Mouse (Mus musculus) layer of hippocampus, adult 18-20 months (tissue): ENCODE data around the gene Ppara. TPM values are rescaled to one million over a fixed set of nuclear protein-coding genes. Genes with fewer than 3 reads are reported as not detected.
"Not testable (repeated sequence)": the region's sequence is repeated elsewhere in the genome, so short reads cannot be mapped to it uniquely, and the experiment has no call there.

Experiments used
- DNase-seq, 2 experiments: peaks; one replicate each; pipeline ENCODE4 v3.0.0; 2022; ENCODE audit warnings: low spot score in 2 of 2
- total RNA-seq, 2 experiments: library from RNA; stranded (reverse); gene quantifications; 2 replicates each; pipeline ENCODE4 v1.2.3; 2021

Ppara gene
- total RNA-seq, 2 experiments from 2014 or later, result 2.9 to 3.4 TPM

DNA sequence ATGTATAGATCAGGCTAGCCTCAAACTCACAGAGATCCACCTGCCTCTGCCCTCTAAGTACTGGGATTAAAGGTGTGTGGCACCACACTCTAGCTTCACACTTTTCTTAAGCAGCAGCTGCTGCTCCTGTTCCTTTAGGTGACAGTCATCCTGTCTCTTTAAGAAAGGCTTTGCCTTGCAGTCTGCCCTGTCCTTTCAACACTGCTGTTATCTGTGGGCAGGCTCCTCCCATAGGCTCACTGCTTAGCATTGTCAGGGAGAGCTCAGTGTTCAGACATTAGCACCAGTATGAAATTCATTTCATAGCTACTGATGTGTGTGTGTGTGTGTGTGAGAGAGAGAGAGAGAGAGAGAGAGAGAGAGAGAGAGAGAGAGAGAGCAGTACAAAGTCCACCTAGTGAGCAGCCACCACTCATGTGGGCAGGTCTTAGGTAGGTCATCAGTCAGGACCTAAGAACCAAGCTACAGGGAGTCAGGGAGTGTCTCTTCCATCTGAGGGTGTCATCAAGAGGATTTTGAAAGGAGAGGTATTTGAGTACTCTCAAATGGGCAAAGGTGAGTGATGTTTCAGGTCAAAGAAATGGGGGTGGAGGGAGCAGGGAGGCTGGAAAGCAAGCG is 19.4 kb downstream of the Ppara start:
- no peak for DNase-seq

DNA sequence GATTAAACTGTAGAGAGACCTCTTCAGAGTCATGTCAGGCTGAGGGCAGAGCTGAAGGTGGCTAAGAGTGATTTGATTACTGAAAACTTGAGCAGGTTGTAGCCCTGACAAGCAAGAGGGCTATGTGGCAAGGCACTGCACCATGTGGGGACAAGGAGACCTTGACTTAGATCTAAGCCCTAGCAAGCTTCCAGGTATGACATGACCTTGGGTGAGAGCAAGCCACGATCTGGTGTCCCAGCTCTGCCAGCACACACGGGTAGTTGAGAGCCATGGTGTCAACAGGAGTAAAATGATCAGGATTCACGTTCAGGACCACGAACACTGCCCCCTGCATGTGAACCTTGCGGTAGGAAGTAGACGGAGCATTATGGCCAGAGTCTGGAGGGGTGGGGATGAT is 20.4 kb downstream of the Ppara start:
- no peak for DNase-seq

- no peak for DNase-seq
Measured at GRCm38 (mm10) chr15:85756611-85757010, 21.8 kb downstream of the Ppara start.

- no peak for DNase-seq
Measured at GRCm38 (mm10) chr15:85757768-85758167, 23.0 kb downstream of the Ppara start.

DNA sequence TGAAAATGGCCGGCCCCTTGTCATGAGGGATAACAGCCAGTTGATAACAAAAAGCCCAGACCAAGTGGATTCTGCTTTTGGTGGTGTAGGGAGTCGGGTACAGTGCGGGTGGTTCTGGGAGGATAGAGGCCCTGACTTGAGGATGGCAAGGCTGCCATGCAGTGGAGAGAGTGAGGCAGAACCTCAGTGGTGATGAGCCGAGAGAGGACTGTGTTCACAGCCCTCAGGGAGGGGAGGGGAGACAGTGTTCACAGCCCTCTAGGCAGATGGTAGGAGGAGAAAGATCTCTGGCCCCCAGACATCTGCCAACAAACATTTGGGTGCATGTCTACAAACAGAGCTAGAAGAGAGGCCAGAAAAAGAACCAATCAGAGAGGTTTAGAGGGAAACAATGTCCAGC is 28.0 kb downstream of the Ppara start:
- no peak for DNase-seq

DNA sequence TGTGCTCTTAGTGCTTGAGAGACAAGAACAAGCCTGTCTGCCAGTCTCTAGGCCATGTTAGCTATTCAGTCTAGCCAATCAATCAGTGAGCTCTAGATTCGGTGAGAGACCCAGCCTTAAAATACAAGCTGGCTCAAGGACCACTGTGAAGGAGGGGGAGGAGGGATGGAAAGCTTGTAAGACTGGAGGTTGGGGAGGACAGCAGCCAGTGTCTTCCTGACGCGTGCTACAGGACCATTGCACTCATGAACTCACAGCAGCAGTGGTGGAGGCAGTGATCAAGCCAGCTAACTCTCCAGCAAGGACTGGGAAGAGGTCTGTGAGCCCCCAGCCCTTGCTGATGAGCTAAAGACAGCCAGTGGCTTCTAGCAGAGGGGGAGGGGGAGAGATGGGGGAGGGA is 30.2 kb downstream of the Ppara start:
- no peak for DNase-seq

DNA sequence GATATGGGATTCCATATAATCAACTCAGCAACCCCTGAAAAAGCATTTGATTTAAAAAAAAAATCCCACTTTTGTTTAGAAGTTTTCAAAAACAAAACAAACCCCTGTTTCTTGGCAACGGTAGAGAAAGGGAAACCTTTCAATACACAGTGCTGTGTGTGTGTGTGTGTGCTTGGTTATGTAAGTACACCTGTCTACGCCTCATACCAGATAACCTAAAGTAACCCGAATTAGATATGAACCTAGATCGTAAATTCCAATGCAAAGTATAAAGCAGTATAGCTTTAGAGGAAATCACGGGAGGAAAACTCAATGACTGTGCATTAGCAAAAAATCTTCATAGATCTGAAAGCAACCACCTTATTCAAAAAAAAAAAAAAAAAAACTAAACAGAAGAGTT is 31.9 kb downstream of the Ppara start:
- no peak for DNase-seq

- no peak for DNase-seq
Measured at GRCm38 (mm10) chr15:85768991-85769390, 34.2 kb downstream of the Ppara start.

GRCm38 (mm10) chr15:85771306-85772121 is 36.7 kb downstream of the Ppara start:
- no peak for DNase-seq

- DNase-seq, result peak in 1 of 2 experiments; percentile 5
Measured at GRCm38 (mm10) chr15:85772146-85772740, 37.5 kb downstream of the Ppara start.

DNA sequence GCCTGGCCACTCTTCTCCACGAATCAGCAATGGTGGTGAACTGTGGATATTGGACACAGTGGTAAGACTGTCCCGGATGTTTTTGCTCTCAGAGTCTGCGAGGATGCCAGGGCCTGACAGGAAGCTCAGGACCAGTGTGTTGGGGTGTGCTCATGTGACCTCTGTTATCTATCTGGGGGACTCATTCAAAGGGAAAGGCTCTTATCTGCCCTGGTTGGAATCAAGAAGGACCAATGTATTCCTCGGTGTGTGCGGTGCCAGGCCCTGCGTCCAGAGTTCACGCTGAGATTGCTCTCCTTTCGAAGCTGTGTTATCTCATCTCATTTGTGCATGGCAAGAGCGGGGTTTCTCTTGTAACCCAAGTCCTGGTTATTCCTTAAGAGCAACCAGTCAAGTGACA is 39.6 kb downstream of the Ppara start:
- DNase-seq, result no peak

GRCm38 (mm10) chr15:85775001-85775400 is 40.2 kb downstream of the Ppara start:
- peak in 1 of 2 experiments; percentile 63 for DNase-seq

DNA sequence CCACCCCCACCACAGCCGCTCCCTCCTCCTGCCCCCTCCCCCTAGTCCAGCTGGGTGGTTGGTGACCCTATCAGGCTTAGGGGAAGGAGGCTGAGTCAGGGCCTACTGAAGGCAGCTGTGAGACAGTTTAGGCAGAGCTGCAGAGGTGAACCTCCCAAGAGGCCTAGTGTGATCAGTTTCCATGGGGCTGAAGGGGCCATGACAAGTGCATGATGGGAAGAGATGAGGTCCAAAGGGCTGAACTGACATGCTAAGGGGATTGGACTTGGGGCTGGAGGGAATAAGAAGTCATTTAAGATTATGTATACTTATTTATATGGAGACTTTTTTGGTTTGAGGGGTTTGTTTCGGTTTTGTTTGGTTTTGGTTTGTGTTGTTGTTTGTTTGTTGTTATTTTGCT is 41.5 kb downstream of the Ppara start:
- DNase-seq, result no peak

DNA sequence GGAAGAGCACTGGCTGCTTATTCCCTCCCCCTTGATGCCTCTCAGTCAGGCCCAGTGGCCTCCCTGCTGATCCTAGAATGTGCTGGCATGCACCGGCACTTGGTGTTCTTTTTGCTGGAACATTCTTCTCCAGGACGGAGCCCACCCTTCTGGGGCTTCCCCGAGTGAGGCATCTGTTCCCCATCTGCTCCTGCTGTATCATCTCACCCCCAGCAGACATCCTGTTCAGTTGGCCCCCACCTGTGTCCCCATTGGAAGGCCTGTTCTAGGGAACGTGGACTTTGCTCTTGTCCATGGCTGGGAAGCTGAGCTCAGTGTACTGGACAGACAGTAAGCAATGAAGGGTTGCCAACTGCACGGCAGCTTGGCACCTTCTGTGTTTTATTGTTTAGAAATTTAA is 42.0 kb downstream of the Ppara start:
- peak; percentile 29 to 71 for DNase-seq

GRCm38 (mm10) chr15:85778891-85779290 is 44.1 kb downstream of the Ppara start:
- DNase-seq, result not testable (repeated sequence)

- DNase-seq, result no peak
Measured at GRCm38 (mm10) chr15:85783146-85783545, 48.4 kb downstream of the Ppara start.

DNA sequence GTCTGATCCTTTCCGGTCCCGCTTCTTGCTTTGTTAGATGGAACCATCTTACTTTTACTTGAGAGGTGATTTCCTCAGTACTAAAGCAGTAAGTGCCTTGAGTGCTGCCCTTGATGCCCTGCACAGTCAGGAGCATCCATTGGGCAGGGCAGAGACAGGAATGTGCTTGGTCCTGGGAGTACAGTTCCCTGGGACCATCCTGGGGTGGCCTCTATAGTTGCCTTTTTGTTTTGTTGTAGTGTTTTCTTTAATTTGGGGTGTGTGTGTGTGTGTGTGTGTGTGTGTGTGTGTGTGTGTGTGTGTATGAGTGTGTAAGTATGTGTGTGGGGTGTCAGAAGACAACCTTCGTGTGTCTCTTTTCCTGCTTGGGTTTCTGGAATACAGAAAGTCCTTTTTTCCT is 49.6 kb downstream of the Ppara start:
- no peak for DNase-seq

DNA sequence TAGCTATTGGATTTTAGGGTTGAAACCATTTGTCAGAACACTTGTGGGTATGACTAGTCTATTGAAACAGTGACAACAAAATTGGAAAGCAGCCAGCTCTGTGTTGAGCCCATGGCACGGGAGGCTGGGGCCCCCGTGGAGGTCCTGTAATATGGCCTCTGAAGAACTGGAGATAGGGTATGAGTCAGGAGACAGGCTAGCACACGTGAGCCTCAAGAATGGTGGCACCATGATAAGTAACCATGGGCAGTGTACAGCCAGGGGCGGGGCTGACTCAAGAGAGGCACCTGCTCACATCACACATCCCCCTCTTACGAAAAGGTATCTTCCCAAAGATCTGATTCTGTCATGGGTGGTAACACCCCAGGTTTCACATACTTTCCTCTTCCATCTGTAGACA is 51.9 kb downstream of the Ppara start:
- no peak for DNase-seq

- DNase-seq, result no peak
Measured at GRCm38 (mm10) chr15:85787482-85787881, 52.7 kb downstream of the Ppara start.

DNA sequence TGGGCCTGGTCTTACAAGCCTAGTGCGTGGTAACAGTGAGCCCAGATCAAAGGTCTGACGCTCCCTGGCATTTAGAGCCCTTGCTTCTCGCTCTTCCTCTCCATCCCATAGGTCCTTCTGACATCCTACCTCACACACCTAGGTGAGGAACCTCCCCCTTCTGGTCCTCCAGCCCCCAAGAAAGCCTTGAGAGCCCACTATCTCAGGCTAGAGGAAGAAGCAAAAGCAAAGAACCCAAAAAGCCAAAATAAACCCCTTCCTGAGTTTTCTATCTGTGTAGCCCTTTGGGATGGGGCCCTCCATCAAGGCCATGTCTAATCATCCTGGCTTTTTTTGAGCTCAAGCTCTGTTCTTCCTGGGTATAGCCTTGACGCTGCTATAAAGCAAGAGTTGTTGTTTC is 53.3 kb downstream of the Ppara start:
- no peak for DNase-seq

DNA sequence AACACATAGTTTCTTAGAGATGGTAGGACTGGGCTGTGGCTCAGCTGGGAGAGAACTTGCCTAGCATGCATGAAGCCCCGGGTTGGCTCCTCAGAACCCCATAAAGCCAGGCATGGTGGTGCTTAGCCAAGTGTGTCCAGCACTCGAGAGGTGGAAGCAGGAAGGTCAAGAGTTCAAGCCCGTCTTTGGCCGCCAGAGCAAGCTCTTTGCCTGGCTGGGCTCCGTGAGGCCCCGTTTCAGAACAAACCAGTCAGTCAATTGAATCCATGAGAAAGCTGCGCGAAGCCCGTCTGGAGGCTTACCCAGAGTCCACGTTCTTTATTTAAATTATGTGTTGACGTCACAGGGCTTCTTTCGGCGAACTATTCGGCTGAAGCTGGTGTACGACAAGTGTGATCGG is 53.9 kb downstream of the Ppara start:
- no peak for DNase-seq

- no peak for DNase-seq
Measured at GRCm38 (mm10) chr15:85791449-85791848, 56.7 kb downstream of the Ppara start.
